Mouse (Mus musculus) erythroid progenitor cell, adult 5-6 weeks (primary cell): ENCODE results near the gene Apoh. TPM values are rescaled to one million over a fixed set of nuclear protein-coding genes. Genes with fewer than 3 reads are reported as not detected.
A peak's percentile ranks its signal among the peaks of the same experiment; 100 is the strongest.

ENCODE experiments used
- ATAC-seq: replicated peaks from 2 replicates; pipeline ENCODE4 v1.8.0; 2016; ENCODE audit warnings: moderate number of reproducible peaks, mild to moderate bottlenecking, moderate TSS enrichment, inconsistent platforms; ENCODE audit not compliant: poor library complexity, low FRiP score, severe bottlenecking
- total RNA-seq, 2 experiments: library from RNA; stranded (forward) in 1 of 2; stranded (reverse) in 1 of 2; fragments of 150-400 nt in 1 of 2; fragments of 186-747, 209-891 nt in 1 of 2; gene quantifications; 2 replicates each; pipeline versions ENCODE4 v1.2.3 to v1.2.4; 2015 to 2017; ENCODE audit warnings: low replicate concordance in 2 of 2

Apoh gene
- total RNA-seq, 2 experiments from 2014 or later = not detected

- no peak for ATAC-seq
Observed at GRCm38 (mm10) chr11:108365600-108365999, 22.4 kb downstream of the Apoh start.

GRCm38 (mm10) chr11:108367046-108367445 lies 23.9 kb downstream of the Apoh start:
- no peak for ATAC-seq

DNA sequence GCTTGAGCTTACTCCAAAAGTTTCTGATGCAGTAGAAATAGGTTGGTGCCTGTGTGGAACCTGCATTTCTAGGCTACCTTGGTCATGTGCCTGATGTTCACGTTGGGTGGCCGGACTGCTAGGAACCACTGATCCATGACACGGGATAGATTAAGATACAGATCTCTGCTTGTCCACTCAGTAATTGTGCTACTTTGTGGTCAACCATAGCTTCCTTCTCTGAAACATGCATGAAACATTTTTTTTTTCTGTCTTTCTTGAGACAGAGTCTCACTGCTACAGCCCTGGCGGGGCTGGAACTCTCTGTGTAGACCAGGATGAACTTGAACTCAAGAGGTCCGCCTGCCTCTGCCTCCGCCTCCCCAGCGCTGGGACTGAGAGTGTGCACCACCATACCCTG lies 33.7 kb downstream of the Apoh start:
- ATAC-seq = no peak

GRCm38 (mm10) chr11:108377680-108378362 lies 34.7 kb downstream of the Apoh start:
- ATAC-seq = no peak

GRCm38 (mm10) chr11:108378363-108378751 lies 35.2 kb downstream of the Apoh start:
- ATAC-seq = no peak

DNA sequence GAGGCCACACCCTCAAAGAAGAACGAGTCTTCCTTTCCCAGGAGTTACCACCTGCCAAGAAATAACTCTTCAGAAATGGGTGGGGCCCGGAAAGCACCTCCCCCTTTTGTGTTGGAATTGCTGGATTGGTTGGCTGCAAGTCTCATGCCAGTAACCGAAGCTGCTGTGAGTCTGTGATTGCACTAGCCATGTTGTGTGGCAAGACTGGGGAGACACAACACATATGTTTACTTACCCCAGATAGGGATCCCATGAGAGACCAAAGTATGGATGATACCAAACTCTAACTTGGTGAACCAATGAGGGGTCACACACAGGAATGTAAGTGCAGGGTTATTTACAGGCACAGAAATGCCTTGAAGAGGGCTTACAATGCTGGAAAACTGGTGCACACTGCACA lies 39.5 kb downstream of the Apoh start:
- no peak for ATAC-seq

GRCm38 (mm10) chr11:108384920-108385665 lies 41.9 kb downstream of the Apoh start:
- no peak for ATAC-seq

- no peak for ATAC-seq
Observed at GRCm38 (mm10) chr11:108385666-108386024, 42.5 kb downstream of the Apoh start.

- no peak for ATAC-seq
Observed at GRCm38 (mm10) chr11:108395061-108395460, 51.9 kb downstream of the Apoh start.

GRCm38 (mm10) chr11:108396076-108396829 lies 53.1 kb downstream of the Apoh start:
- no peak for ATAC-seq

DNA sequence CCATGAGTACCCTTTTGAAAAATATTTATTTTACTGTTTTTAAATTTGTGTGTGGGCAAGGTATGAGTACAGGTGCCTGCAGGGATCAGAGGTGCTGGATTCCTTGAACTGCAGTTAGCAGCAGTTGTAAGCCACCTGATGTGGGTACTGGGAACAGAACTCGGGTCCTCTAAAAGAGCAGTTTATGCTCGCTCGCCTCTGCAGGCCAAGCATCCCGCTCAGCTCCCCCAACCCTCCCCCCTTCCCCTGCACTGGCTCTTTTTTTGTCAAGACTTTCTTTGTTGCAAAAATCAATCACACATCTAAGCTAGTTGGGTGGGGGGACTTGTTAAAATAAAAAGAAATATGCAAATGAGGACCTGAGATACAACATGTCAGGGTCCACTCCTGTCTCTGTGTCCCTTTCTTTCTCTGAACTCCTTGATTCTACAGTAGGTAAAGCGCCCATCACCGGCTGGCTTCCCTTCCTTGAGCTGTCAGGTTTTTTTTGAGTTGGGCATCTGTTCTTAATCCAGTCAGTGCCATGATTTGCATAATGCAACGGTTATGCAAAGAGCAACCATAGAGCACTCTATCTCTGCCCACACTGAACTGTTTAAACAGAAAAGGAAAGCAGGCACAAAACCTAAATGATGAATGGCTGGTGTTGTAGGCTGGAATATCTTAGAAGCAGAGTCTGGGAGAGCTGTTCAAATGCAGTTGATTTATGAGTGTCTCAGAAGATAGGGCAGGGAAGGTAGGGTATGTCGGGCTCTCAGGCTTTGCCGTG lies 66.9 kb downstream of the Apoh start:
- ATAC-seq = no peak

DNA sequence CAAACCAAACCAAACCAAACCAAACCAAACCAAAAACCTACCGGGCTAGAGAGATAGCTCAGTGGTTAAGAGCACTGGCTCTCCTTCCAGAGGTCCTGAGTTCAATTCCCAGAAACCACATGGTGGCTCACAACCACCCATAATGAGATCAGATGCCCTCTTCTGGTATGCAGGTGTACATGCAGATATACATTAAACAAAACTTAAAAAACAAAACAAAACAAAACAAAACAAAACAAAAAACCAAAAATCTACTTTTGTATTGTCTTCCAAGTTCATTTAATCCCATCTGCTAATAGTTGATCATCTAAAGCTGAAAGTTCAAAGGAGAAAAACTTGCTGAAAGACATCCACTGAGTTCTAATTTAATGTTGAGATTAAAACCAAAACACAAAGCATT lies 73.2 kb downstream of the Apoh start:
- ATAC-seq = no peak

GRCm38 (mm10) chr11:108418540-108418939 lies 75.4 kb downstream of the Apoh start:
- no peak for ATAC-seq

- no peak for ATAC-seq
Observed at GRCm38 (mm10) chr11:108419242-108419641, 76.1 kb downstream of the Apoh start.

DNA sequence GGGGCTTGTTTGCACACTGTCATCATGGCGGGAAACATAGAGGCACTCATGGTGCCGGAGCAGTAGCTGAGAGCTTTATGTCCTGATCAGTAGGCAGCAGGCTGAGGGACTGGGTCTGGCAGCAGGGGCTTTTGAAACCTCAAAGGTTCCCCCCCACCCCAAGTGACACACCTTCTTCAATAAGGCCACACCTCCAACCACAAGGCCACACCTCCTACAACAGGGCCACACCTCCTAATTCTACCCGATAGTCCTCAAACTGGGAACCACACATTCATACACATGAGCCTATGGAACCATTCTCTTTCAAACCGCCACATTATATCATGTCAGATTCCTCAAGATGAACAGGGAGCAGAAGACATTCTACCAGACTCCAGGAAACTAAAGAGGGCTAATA lies 77.6 kb downstream of the Apoh start:
- no peak for ATAC-seq

DNA sequence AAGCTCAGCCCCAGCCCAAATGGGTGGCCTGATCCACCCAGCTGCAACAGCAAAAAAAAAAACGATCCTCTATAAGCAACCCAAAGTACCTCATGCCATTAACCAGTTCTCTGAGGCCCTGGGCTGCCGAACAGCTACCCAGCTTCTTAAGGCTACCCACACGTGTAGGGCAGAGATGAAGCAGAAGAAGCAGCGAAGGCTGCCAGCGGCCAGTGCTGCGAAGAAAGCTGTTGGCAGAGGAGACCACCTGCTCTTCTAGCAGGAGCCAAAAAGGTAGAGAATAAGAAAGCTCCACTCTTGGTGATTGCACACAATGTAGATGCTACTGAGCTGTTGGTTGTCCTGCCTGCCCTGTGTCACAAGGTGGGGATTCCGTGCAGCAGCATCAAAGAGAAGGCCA lies 80.1 kb downstream of the Apoh start:
- ATAC-seq = no peak

DNA sequence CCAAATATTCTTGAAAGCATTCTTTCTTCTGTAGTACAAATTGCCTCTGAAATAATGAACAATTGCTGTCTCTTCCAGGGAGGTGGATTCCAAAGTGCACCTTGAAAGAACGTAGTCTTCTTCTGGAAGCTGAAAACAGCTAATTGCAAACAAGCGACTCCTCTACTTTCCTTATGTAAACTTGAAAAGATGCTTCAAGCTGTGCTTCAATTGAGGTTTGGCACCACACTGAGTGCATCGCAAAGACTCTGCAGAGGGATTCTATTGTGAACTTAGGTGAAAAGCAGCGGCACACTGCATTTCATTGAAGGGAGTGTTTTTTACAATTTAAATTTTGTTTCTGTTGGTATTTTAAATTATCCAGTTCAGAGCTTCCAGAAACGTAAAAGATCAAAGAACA lies 81.0 kb downstream of the Apoh start:
- ATAC-seq = no peak

DNA sequence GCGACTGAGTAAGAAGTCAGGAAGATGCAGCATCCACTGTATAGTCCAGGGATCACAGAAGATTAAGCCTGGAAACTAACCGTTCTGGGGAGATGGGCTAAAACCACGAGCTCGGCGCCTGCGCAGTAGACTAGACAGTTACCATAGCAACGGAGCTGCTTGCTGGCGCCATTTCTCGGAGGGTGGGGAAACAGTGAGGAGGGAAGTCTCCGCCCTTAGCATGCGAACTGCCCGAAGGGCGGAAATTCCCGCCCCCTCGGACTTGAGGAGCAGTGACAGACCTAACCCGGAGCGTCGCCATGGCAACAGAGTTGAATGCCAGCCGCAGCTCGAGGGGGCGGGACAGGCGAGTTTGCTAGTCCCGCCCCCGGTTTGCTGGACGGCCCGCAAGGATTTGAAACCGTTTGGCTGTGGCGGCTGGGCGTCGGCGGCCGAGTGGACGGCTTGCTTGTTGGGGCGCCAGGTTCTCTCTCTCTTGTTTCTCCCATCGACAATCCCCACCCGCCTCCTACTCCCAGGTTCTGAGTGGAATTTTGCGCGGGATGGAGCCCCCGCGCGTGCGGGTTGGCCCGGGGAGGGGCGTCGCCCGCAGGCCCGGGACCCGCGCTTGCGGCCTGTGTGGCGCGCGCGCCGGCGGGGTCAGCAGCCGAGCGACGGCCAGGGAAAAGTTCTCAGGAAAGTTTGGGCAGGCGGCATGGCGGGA lies 81.9 kb downstream of the Apoh start, which contains the start of gene Cep112:
Gene Cep112 (plus strand): TSS at position 304 of the 703 bp plus-strand sequence.
- peak; percentile 61 for ATAC-seq

GRCm38 (mm10) chr11:108425592-108425921 lies 82.4 kb downstream of the Apoh start:
- ATAC-seq = no peak

GRCm38 (mm10) chr11:108426086-108426485 lies 82.9 kb downstream of the Apoh start:
- ATAC-seq = no peak
